Mouse (Mus musculus) liver, embryonic 13.5 days (tissue): ENCODE data around the gene Zfp335. TPM values are rescaled to one million over a fixed set of nuclear protein-coding genes. Genes with fewer than 3 reads are reported as not detected.

Source experiments
- ATAC-seq: fragments of 200-750 bp; cut with Nextera tagmentation; 2 replicates; pipeline ENCODE4 v1.8.0; 2017; ENCODE audit warnings: low read depth, mild to moderate bottlenecking, moderate number of reproducible peaks, moderate library complexity
- DNase-seq: peaks from one replicate; pipeline ENCODE4 v3.0.0; 2022
- H3K27ac ChIP-seq: fragments of 300-500 bp; sonication (generic); 2 replicates; pipeline ENCODE4 v1.5.1; 2015; ENCODE audit warnings: moderate library complexity, mild to moderate bottlenecking, inconsistent platforms
- H3K27me3 ChIP-seq: fragments of 300-500 bp; sonication (generic); 2 replicates; pipeline ENCODE4 v1.6.1; 2015; ENCODE audit warnings: mild to moderate bottlenecking, inconsistent platforms
- H3K36me3 ChIP-seq: fragments of 300-500 bp; sonication (generic); 2 replicates; pipeline ENCODE4 v1.6.1; 2015; ENCODE audit warnings: mild to moderate bottlenecking, inconsistent platforms
- H3K4me1 ChIP-seq: fragments of 300-500 bp; sonication (generic); replicated peaks from 2 replicates; pipeline ENCODE4 v1.6.1; 2015; ENCODE audit warnings: inconsistent platforms
- H3K4me2 ChIP-seq: fragments of 300-500 bp; sonication (generic); 2 replicates; pipeline ENCODE4 v1.6.1; 2015; ENCODE audit warnings: inconsistent platforms, mild to moderate bottlenecking, moderate library complexity
- H3K4me3 ChIP-seq: fragments of 300-500 bp; sonication (generic); replicated peaks from 2 replicates; pipeline ENCODE4 v1.5.1; 2015; ENCODE audit warnings: mild to moderate bottlenecking, inconsistent platforms
- H3K9ac ChIP-seq: fragments of 300-500 bp; sonication (generic); 2 replicates; pipeline ENCODE4 v1.6.1; 2015; ENCODE audit warnings: mild to moderate bottlenecking, inconsistent platforms
- H3K9me3 ChIP-seq: fragments of 300-500 bp; sonication (generic); replicated peaks from 2 replicates; pipeline ENCODE4 v1.6.1; 2016; ENCODE audit warnings: inconsistent platforms
- WGBS: fragments of 180-500 bp; shearing (Covaris S2); methylation state at CpG from one replicate; pipeline ENCODE4 v1.1.7; 2015; ENCODE audit not compliant: insufficient replicate concordance; 5-methylcytosine and 5-hydroxymethylcytosine counted together
- polyA plus RNA-seq: library from polyadenylated mRNA; unstranded; fragments of >200 nt; fragmentation: Nextera tagmentation; extraction: Ambion mirVana; gene quantifications from 2 replicates; pipeline ENCODE4 v1.2.1, GENCODE M21; 2015

Zfp335 gene
- 5.4 and 6.1 TPM in 2 replicates for polyA plus RNA-seq

GRCm38 (mm10) chr2:164911086-164912048 lies at the start of gene Zfp335:
Gene Zfp335, minus strand, starts transcription at chr2:164911757.
- under 1% methylated on average over 89 of the region's 91 CpGs for WGBS
- no peaks in the 10 kb centered on the region for H3K27me3 ChIP-seq
- H3K4me2 ChIP-seq = peak within 1 kb of the TSS; percentile 82
- H3K36me3 ChIP-seq = peaks cover 31% of the 10 kb centered on the region
- peak within 1 kb of the TSS; percentile 93 for H3K27ac ChIP-seq
- H3K4me3 ChIP-seq = peak within 1 kb of the TSS; percentile 91
- peaks cover 7% of the 10 kb centered on the region for H3K9me3 ChIP-seq
- peaks cover 44% of the 10 kb centered on the region for H3K4me1 ChIP-seq
- peak within 1 kb of the TSS; percentile 95 for H3K9ac ChIP-seq
- peak; percentile 82 for ATAC-seq
- peak; percentile 89 for DNase-seq

GRCm38 (mm10) chr2:164960716-164961441 lies 49.3 kb upstream of the Zfp335 start, which contains the start of gene Slc12a5:
Gene Slc12a5, plus strand, starts transcription at chr2:164960802.
- H3K27me3 ChIP-seq = peaks cover 59% of the 10 kb centered on the region

GRCm38 (mm10) chr2:164957548-164958315 lies 46.2 kb upstream of the Zfp335 start:
- H3K9ac ChIP-seq = no peak overlapping the region
- DNase-seq = no peak
- 56% methylated on average over 9 of the region's 9 CpGs for WGBS
- no peaks in the 10 kb centered on the region for H3K36me3 ChIP-seq
- no peak for ATAC-seq
- peaks cover 13% of the 10 kb centered on the region for H3K4me1 ChIP-seq
- H3K27ac ChIP-seq = no peak overlapping the region
- 0 out of 2 replicates have a peak, but pooled peaks cover 2% of the 10 kb centered on the region for H3K9me3 ChIP-seq
- no peak overlapping the region for H3K4me3 ChIP-seq
- peaks cover 57% of the 10 kb centered on the region for H3K27me3 ChIP-seq
- H3K4me2 ChIP-seq = no peak overlapping the region

More at GRCm38 (mm10) chr2:164960716-164961441, 49.3 kb upstream of the Zfp335 start, which contains the start of gene Slc12a5:
- Histone ChIP-seq H3K9me3 (0 out of 2 replicates have a peak, but pooled peaks cover 2% of the 10 kb centered on the region), H3K4me2 (peak within 1 kb of the TSS; percentile 68), H3K9ac (peak within 1 kb of the TSS; percentile 55), H3K4me1 (peaks cover 13% of the 10 kb centered on the region), H3K36me3 (no peaks in the 10 kb centered on the region), H3K27ac (no peak within 1 kb of the TSS), H3K4me3 (peak within 1 kb of the TSS; percentile 57)
- peak; percentile 72 for ATAC-seq
- DNase-seq = no peak
- 2% methylated on average over 23 of the region's 54 CpGs for WGBS

- DNase-seq (no peak), ATAC-seq (no peak)
- Histone ChIP-seq H3K27ac (no peak overlapping the region), H3K27me3 (peaks cover 62% of the 10 kb centered on the region), H3K9ac (no peak overlapping the region), H3K9me3 (0 out of 2 replicates have a peak, but pooled peaks cover 2% of the 10 kb centered on the region), H3K4me1 (peaks cover 8% of the 10 kb centered on the region), H3K4me2 (no peak overlapping the region), H3K36me3 (no peaks in the 10 kb centered on the region), H3K4me3 (no peak overlapping the region)
- WGBS = 50% methylated on average over 5 of the region's 5 CpGs
These were observed 44.6 kb upstream of the Zfp335 start for GRCm38 (mm10) chr2:164956195-164956594.

- 50% methylated on average over 4 of the region's 4 CpGs for WGBS
- H3K9me3 ChIP-seq = 0 out of 2 replicates have a peak, but pooled peaks cover 2% of the 10 kb centered on the region
- H3K4me3 ChIP-seq = no peak overlapping the region
- H3K36me3 ChIP-seq = no peaks in the 10 kb centered on the region
- H3K4me1 ChIP-seq = peaks cover 5% of the 10 kb centered on the region
- ATAC-seq = no peak
- H3K4me2 ChIP-seq = no peak overlapping the region
- H3K27me3 ChIP-seq = peaks cover 62% of the 10 kb centered on the region
- H3K9ac ChIP-seq = no peak overlapping the region
- H3K27ac ChIP-seq = no peak overlapping the region
- DNase-seq = no peak
These were observed 44.2 kb upstream of the Zfp335 start for GRCm38 (mm10) chr2:164955725-164956124.

- DNase-seq (peak; percentile 59), ATAC-seq (peak; percentile 49; the same call in 1 of the 2 replicates)
- no peak overlapping the region for H3K4me3 ChIP-seq
- H3K4me2 ChIP-seq = peak overlapping the region; percentile 19; the same call in 1 of the 2 replicates
- no peak overlapping the region for H3K27ac ChIP-seq
- H3K27me3 ChIP-seq = peaks cover 80% of the 10 kb centered on the region
- H3K9ac ChIP-seq = no peak overlapping the region
- peaks cover 15% of the 10 kb centered on the region for H3K4me1 ChIP-seq
- WGBS = 2% methylated on average over 21 of the region's 21 CpGs
- 0 out of 2 replicates have a peak, but pooled peaks cover 7% of the 10 kb centered on the region for H3K9me3 ChIP-seq
- H3K36me3 ChIP-seq = no peaks in the 10 kb centered on the region
These were observed 41.7 kb upstream of the Zfp335 start for GRCm38 (mm10) chr2:164953224-164953623.

GRCm38 (mm10) chr2:164952448-164952847 lies 40.9 kb upstream of the Zfp335 start:
- ATAC-seq (no peak), DNase-seq (no peak)
- no peak overlapping the region for H3K27ac ChIP-seq
- no peak overlapping the region for H3K4me2 ChIP-seq
- H3K27me3 ChIP-seq = peaks cover 82% of the 10 kb centered on the region
- H3K4me1 ChIP-seq = peaks cover 15% of the 10 kb centered on the region
- 0 out of 2 replicates have a peak, but pooled peaks cover 4% of the 10 kb centered on the region for H3K9me3 ChIP-seq
- 25% methylated on average over 13 of the region's 13 CpGs for WGBS
- no peaks in the 10 kb centered on the region for H3K36me3 ChIP-seq
- H3K9ac ChIP-seq = no peak overlapping the region
- H3K4me3 ChIP-seq = no peak overlapping the region

- no peak for DNase-seq
- Histone ChIP-seq H3K4me3 (no peak overlapping the region), H3K4me2 (no peak overlapping the region), H3K27me3 (peaks cover 82% of the 10 kb centered on the region), H3K9me3 (0 out of 2 replicates have a peak, but pooled peaks cover 4% of the 10 kb centered on the region), H3K4me1 (peaks cover 15% of the 10 kb centered on the region), H3K9ac (no peak overlapping the region), H3K27ac (no peak overlapping the region), H3K36me3 (no peaks in the 10 kb centered on the region)
- 68% methylated on average over 4 of the region's 4 CpGs for WGBS
- ATAC-seq = no peak
These were observed 40.2 kb upstream of the Zfp335 start for GRCm38 (mm10) chr2:164951745-164952144.

- ATAC-seq = no peak
- 20% methylated on average over 13 of the region's 13 CpGs for WGBS
- DNase-seq = no peak
- H3K36me3 ChIP-seq = no peaks in the 10 kb centered on the region
- peaks cover 15% of the 10 kb centered on the region for H3K4me1 ChIP-seq
- 0 out of 2 replicates have a peak, but pooled peaks cover 4% of the 10 kb centered on the region for H3K9me3 ChIP-seq
- no peak overlapping the region for H3K9ac ChIP-seq
- no peak overlapping the region for H3K27ac ChIP-seq
- no peak overlapping the region for H3K4me3 ChIP-seq
- H3K4me2 ChIP-seq = no peak overlapping the region
- H3K27me3 ChIP-seq = peaks cover 91% of the 10 kb centered on the region
These were observed 38.9 kb upstream of the Zfp335 start for GRCm38 (mm10) chr2:164950501-164950900.

- WGBS = 9% methylated on average over 25 of the region's 25 CpGs
- Histone ChIP-seq H3K27me3 (peaks cover 96% of the 10 kb centered on the region), H3K4me1 (peaks cover 15% of the 10 kb centered on the region), H3K4me3 (no peak overlapping the region), H3K27ac (no peak overlapping the region), H3K9ac (no peak overlapping the region), H3K4me2 (peak overlapping the region; percentile 23; the same call in 1 of the 2 replicates), H3K36me3 (no peaks in the 10 kb centered on the region), H3K9me3 (0 out of 2 replicates have a peak, but pooled peaks cover 4% of the 10 kb centered on the region)
- DNase-seq (no peak), ATAC-seq (no peak)
These were observed 37.4 kb upstream of the Zfp335 start for GRCm38 (mm10) chr2:164948962-164949361.
